Mouse (Mus musculus) testis, adult 2 months (tissue): ENCODE results near the gene Mrm3.

Source experiments
- CTCF ChIP-seq: fragments of 200-500 bp; IDR thresholded peaks from 2 replicates; pipeline ENCODE4 v1.5.1; 2012; ENCODE audit warnings: low read depth, mild to moderate bottlenecking, inconsistent platforms, low read length, moderate library complexity; ENCODE audit not compliant: control insufficient read depth, insufficient read depth, insufficient replicate concordance
- POLR2A ChIP-seq: fragments of 200-500 bp; IDR thresholded peaks from 2 replicates; pipeline ENCODE4 v1.6.1; 2012; ENCODE audit warnings: low read depth, mild to moderate bottlenecking, inconsistent platforms, low read length, moderate library complexity; ENCODE audit not compliant: control insufficient read depth

DNA sequence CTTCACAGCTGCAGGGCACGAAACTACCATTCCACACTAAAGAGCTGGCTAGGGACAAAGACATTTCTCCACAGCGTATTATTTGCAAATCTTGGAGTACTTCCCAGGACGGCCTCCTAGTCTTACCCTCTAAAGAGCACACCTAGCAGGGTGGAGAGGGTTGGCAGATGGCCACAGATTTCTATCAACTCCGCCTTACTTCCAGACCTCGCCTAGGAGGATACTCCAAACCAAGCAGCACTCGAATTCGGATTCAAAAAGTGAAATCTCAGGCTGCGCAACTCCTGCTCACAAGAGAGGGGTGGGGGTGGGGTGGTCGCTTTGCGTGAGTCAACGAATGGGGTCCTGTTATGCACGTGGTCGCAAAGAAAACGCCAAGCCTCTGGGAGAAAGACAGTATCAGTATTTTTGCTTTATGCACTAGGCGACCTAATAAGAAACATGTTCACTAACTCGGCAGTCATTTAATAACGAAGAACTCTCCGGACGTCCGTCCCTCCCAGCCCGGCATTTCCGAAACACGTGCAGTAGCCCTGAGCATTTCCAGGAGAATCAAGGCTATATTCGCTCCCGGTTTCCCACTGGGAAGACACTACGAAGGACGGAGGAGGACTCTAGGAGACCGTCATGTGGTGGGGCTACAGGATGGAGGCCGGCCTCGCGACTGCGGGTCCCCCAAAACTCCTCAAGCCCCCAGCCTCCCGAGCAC is 26.7 kb upstream of the Mrm3 start:
- TF ChIP-seq POLR2A (no peak; the same call in 1 of the 2 replicates), CTCF (no peak)
